ENCODE assay signal across 8 mouse cellular contexts in genomic region chr11:6474874-6475731, GRCm38 (mm10). TPM values are rescaled to one million over a fixed set of nuclear protein-coding genes. Genes with fewer than 3 reads are reported as not detected.
DNase-seq lines count a peak whose midpoint lies in the region; ATAC-seq and TF ChIP-seq lines count a peak whose summit lies in the region.

No protein-coding gene starts in this region.

- peak overlapping the region; percentile 91 for H3K4me3 ChIP-seq in hindbrain, postnatal 0 days (ENCODE audit: low read length)

- no peaks in the 10 kb centered on the region for H3K27me3 ChIP-seq in hindbrain, postnatal 0 days (ENCODE audit: insufficient read depth, low read length)

- H3K9ac ChIP-seq in hindbrain, postnatal 0 days (replicated peaks; ENCODE audit: low read length): peak overlapping the region; percentile 95

- peak; percentile 36 for ATAC-seq in hindbrain, postnatal 0 days
- peak; percentile 58 for ATAC-seq in megakaryocyte-erythroid progenitor cell, adult 5-6 weeks (replicated peaks; ENCODE audit: low FRiP score, low TSS enrichment, poor library complexity, severe bottlenecking)

- no peaks in the 10 kb centered on the region for H3K9me3 ChIP-seq in hindbrain, postnatal 0 days (ENCODE audit: low read length)

- peak overlapping the region; percentile 98 for H3K4me2 ChIP-seq in hindbrain, postnatal 0 days (ENCODE audit: low read depth, low read length)

- no peaks in the 10 kb centered on the region for H3K36me3 ChIP-seq in hindbrain, postnatal 0 days (ENCODE audit: insufficient read depth, low read length)

- TF ChIP-seq CTCF in hindbrain, postnatal 0 days (IDR thresholded peaks at IDR 0.05; ENCODE audit: low read depth): peak; percentile 9; the same call in 1 of the 2 replicates

- under 1% methylated on average over 107 of the region's 109 CpGs for WGBS in hindbrain, postnatal 0 days

- intact Hi-C loops in left cerebral cortex, postnatal 36 days (cut with DNase I): loop anchor here (5.0 kb wide), 2 partner anchors 52 to 152 kb away; partner anchors contain the start of gene Tbrg4

- peak; percentile 52 for DNase-seq in adipocyte (ENCODE audit: low spot score)
- peak; percentile 54 for DNase-seq in embryo, embryonic 10 days (ENCODE audit: low spot score)
- DNase-seq in gastrocnemius, postnatal 10 days: peak; percentile 70
- DNase-seq in hindbrain, postnatal 0 days (ENCODE audit: low spot score): peak; percentile 59
- DNase-seq in left cerebral cortex, postnatal 36 days (ENCODE audit: low spot score in 2 of 2): peak; percentile 68 to 71
- peak; percentile 58 for DNase-seq in right cerebral cortex, postnatal 14 days
- DNase-seq in urinary bladder, postnatal 36 days (ENCODE audit: low spot score in 2 of 2): peak; percentile 38 to 40

- peaks cover 13% of the 10 kb centered on the region for H3K4me1 ChIP-seq in hindbrain, postnatal 0 days (ENCODE audit: insufficient read depth, low read length)

- H3K27ac ChIP-seq in hindbrain, postnatal 0 days: peak overlapping the region; percentile 99

RNA-seq across cellular contexts. Expression of gene Purb, which starts 0.6 kb away (rescaled TPM):
- 10 to 100 TPM; 55.6 to 58.4 TPM for total RNA-seq in gastrocnemius, postnatal 10 days (2021)
- 35.9 and 36.9 TPM in 2 replicates for total RNA-seq in hindbrain, postnatal 0 days (2014; rRNA removed)
- 17.1 and 17.9 TPM in 2 replicates for polyA plus RNA-seq in hindbrain, postnatal 0 days (2015; fragmentation: Nextera tagmentation; extraction: Ambion mirVana)
- 100 to 1,000 TPM; 283 to 295 TPM for total RNA-seq in left cerebral cortex, postnatal 36 days (2021)
- total RNA-seq in megakaryocyte-erythroid progenitor cell, adult 5-6 weeks (2014; fragmentation: Nextera tagmentation): 43.7 and 49.9 TPM in 2 replicates
- total RNA-seq in megakaryocyte-erythroid progenitor cell, adult 5-6 weeks (2017): 60.5 and 70.9 TPM in 2 replicates

RNA-seq across cellular contexts. Expression of gene H2afv, which starts 30.9 kb away (rescaled TPM):
- 10 to 100 TPM; 66.2 to 67.3 TPM for total RNA-seq in gastrocnemius, postnatal 10 days (2021)
- total RNA-seq in hindbrain, postnatal 0 days (2014; rRNA removed): 75.5 and 95.0 TPM in 2 replicates
- 251 and 254 TPM in 2 replicates for polyA plus RNA-seq in hindbrain, postnatal 0 days (2015; fragmentation: Nextera tagmentation; extraction: Ambion mirVana)
- total RNA-seq in left cerebral cortex, postnatal 36 days (2021): 10 to 100 TPM; 41.4 to 43.4 TPM
- total RNA-seq in megakaryocyte-erythroid progenitor cell, adult 5-6 weeks (2014; fragmentation: Nextera tagmentation): 144 and 178 TPM in 2 replicates
- total RNA-seq in megakaryocyte-erythroid progenitor cell, adult 5-6 weeks (2017): 85.9 and 103 TPM in 2 replicates

RNA-seq across cellular contexts. Expression of gene Myo1g, which starts 45.7 kb away (rescaled TPM):
- total RNA-seq in gastrocnemius, postnatal 10 days (2021): 1 to 10 TPM; 1.6 to 2.5 TPM
- 0.68 and 1.0 TPM in 2 replicates for total RNA-seq in hindbrain, postnatal 0 days (2014; rRNA removed)
- 0.39 and 0.50 TPM in 2 replicates for polyA plus RNA-seq in hindbrain, postnatal 0 days (2015; fragmentation: Nextera tagmentation; extraction: Ambion mirVana)
- total RNA-seq in left cerebral cortex, postnatal 36 days (2021): 1 to 10 TPM in 1 of 2 experiments, under 1 TPM in 1; 0.57 to 1.3 TPM
- total RNA-seq in megakaryocyte-erythroid progenitor cell, adult 5-6 weeks (2014; fragmentation: Nextera tagmentation): 7.3 and 16.1 TPM in 2 replicates
- total RNA-seq in megakaryocyte-erythroid progenitor cell, adult 5-6 weeks (2017): 5.4 and 8.6 TPM in 2 replicates

RNA-seq across cellular contexts. Expression of gene Ppia, which starts 59.9 kb away (rescaled TPM):
- 100 to 1,000 TPM; 765 to 781 TPM for total RNA-seq in gastrocnemius, postnatal 10 days (2021)
- total RNA-seq in hindbrain, postnatal 0 days (2014; rRNA removed): 2,267 and 2,460 TPM in 2 replicates
- 5,475 and 5,597 TPM in 2 replicates for polyA plus RNA-seq in hindbrain, postnatal 0 days (2015; fragmentation: Nextera tagmentation; extraction: Ambion mirVana)
- total RNA-seq in left cerebral cortex, postnatal 36 days (2021): 1,000 to 10,000 TPM; 1,722 to 2,059 TPM
- total RNA-seq in megakaryocyte-erythroid progenitor cell, adult 5-6 weeks (2014; fragmentation: Nextera tagmentation): 3,823 and 4,304 TPM in 2 replicates
- 1,965 and 1,971 TPM in 2 replicates for total RNA-seq in megakaryocyte-erythroid progenitor cell, adult 5-6 weeks (2017)

Comparison
In these comparisons a context has a peak if more than half of its experiments do, and no peak if none do; other contexts are left out.
1. Peak in every context shown above with its lines: DNase-seq, ATAC-seq, H3K4me3 ChIP-seq and H3K27ac ChIP-seq.